8 mouse cellular contexts compared by ENCODE assay signal in genomic region chr5:119686199-119686964, GRCm38 (mm10). TPM values are rescaled to one million over a fixed set of nuclear protein-coding genes. Genes with fewer than 3 reads are reported as not detected.
DNase-seq lines count a peak whose midpoint lies in the region; ATAC-seq and TF ChIP-seq lines count a peak whose summit lies in the region.

No protein-coding gene starts in this region.

- no peak; the same call in 1 of the 2 replicates for ATAC-seq in heart, embryonic 16.5 days (replicated peaks; ENCODE audit: extremely low read depth, insufficient read depth, low FRiP score)
- no peak for ATAC-seq in liver, embryonic 11.5 days (replicated peaks; ENCODE audit: low FRiP score)
- ATAC-seq in stomach, embryonic 14.5 days (ENCODE audit: insufficient number of reproducible peaks, insufficient read depth, low FRiP score, low read depth), result no peak

- WGBS in heart, embryonic 16.5 days, result 2% methylated on average over 30 of the region's 30 CpGs
- WGBS in liver, embryonic 11.5 days, result 2% methylated on average over 29 of the region's 30 CpGs
- 2% methylated on average over 30 of the region's 30 CpGs for WGBS in stomach, embryonic 14.5 days

- TF ChIP-seq CTCF in gastrocnemius, adult 2 months (IDR thresholded peaks at IDR 0.05), result peak; percentile 64

- 0 out of 2 replicates have a peak, but pooled peaks cover 4% of the 10 kb centered on the region for H3K4me1 ChIP-seq in heart, embryonic 16.5 days (ENCODE audit: control insufficient read depth, insufficient read depth, low read length)
- H3K4me1 ChIP-seq in liver, embryonic 11.5 days (replicated peaks; ENCODE audit: control insufficient read depth, insufficient read depth, low read length), result peaks cover 5% of the 10 kb centered on the region; the same call in 1 of the 2 replicates
- H3K4me1 ChIP-seq in stomach, embryonic 14.5 days (ENCODE audit: control insufficient read depth, insufficient read depth, low read length), result peaks cover 13% of the 10 kb centered on the region; the same call in 1 of the 2 replicates

- H3K27ac ChIP-seq in gastrocnemius, adult 2 months, result peak overlapping the region; percentile 72
- H3K27ac ChIP-seq in heart, embryonic 16.5 days (ENCODE audit: low read length), result no peak overlapping the region
- peak overlapping the region; percentile 52; the same call in 1 of the 2 replicates for H3K27ac ChIP-seq in liver, embryonic 11.5 days (ENCODE audit: low read depth, low read length)
- no peak overlapping the region for H3K27ac ChIP-seq in stomach, embryonic 14.5 days (ENCODE audit: low read length)

- no peak overlapping the region for H3K9ac ChIP-seq in heart, embryonic 16.5 days (ENCODE audit: low read length)
- no peak overlapping the region for H3K9ac ChIP-seq in liver, embryonic 11.5 days (ENCODE audit: low read depth, low read length)
- no peak overlapping the region for H3K9ac ChIP-seq in stomach, embryonic 14.5 days (replicated peaks; ENCODE audit: low read depth, low read length)

- H3K4me2 ChIP-seq in heart, embryonic 16.5 days (ENCODE audit: low read depth, low read length), result peak overlapping the region; percentile 50
- peak overlapping the region; percentile 55 for H3K4me2 ChIP-seq in liver, embryonic 11.5 days
- peak overlapping the region; percentile 33 for H3K4me2 ChIP-seq in stomach, embryonic 14.5 days (replicated peaks; ENCODE audit: low read depth, low read length)

- no peaks in the 10 kb centered on the region for H3K9me3 ChIP-seq in heart, embryonic 16.5 days (replicated peaks; ENCODE audit: control insufficient read depth, low read length)
- no peaks in the 10 kb centered on the region for H3K9me3 ChIP-seq in liver, embryonic 11.5 days (ENCODE audit: control insufficient read depth, low read length)
- H3K9me3 ChIP-seq in stomach, embryonic 14.5 days (ENCODE audit: control insufficient read depth, low read depth, low read length), result no peaks in the 10 kb centered on the region

- H3K36me3 ChIP-seq in heart, embryonic 16.5 days (ENCODE audit: control insufficient read depth, insufficient read depth), result no peaks in the 10 kb centered on the region
- H3K36me3 ChIP-seq in liver, embryonic 11.5 days (ENCODE audit: control insufficient read depth, insufficient read depth, low read length), result no peaks in the 10 kb centered on the region
- no peaks in the 10 kb centered on the region for H3K36me3 ChIP-seq in stomach, embryonic 14.5 days (ENCODE audit: control insufficient read depth, insufficient read depth, low read length)

- peak overlapping the region; percentile 72 for H3K4me3 ChIP-seq in gastrocnemius, adult 2 months
- H3K4me3 ChIP-seq in heart, embryonic 16.5 days (ENCODE audit: low read length), result peak overlapping the region; percentile 31
- H3K4me3 ChIP-seq in liver, embryonic 11.5 days (ENCODE audit: low read depth, low read length), result peak overlapping the region; percentile 26
- peak overlapping the region; percentile 21; the same call in 1 of the 2 replicates for H3K4me3 ChIP-seq in stomach, embryonic 14.5 days (ENCODE audit: low read depth, low read length)

- peaks cover 92% of the 10 kb centered on the region for H3K27me3 ChIP-seq in heart, embryonic 16.5 days (ENCODE audit: control insufficient read depth, insufficient read depth, low read length)
- H3K27me3 ChIP-seq in liver, embryonic 11.5 days (replicated peaks; ENCODE audit: control insufficient read depth, insufficient read depth, low read length), result peaks cover 95% of the 10 kb centered on the region
- peaks cover 50% of the 10 kb centered on the region for H3K27me3 ChIP-seq in stomach, embryonic 14.5 days (ENCODE audit: control insufficient read depth, insufficient read depth, low read length)

- DNase-seq in gastrocnemius, adult 2 months, result peak; percentile 48
- no peak for DNase-seq in gastrocnemius, adult 18-20 months (ENCODE audit: low spot score)
- peak; percentile 64 for DNase-seq in adrenal gland, postnatal 10 days
- no peak for DNase-seq in liver, embryonic 11.5 days (ENCODE audit: low spot score)
- no peak for DNase-seq in gastrocnemius, postnatal 10 days
- DNase-seq in cerebellum, adult 11 months, result no peak

- intact Hi-C loops in gastrocnemius, adult 2 months (cut with DNase I), result no loop called here

RNA-seq across cellular contexts. Expression of gene Tbx3, which starts 15.9 kb away (rescaled TPM):
- 1 to 10 TPM; 3.9 to 7.7 TPM for total RNA-seq in gastrocnemius, adult 2 months (2021)
- total RNA-seq in gastrocnemius, adult 18-20 months (2021), result 1 to 10 TPM; 4.5 to 8.7 TPM
- total RNA-seq in adrenal gland, postnatal 10 days (2021), result 100 to 1,000 TPM; 136 to 142 TPM
- 7.4 and 10.6 TPM in 2 replicates for polyA plus RNA-seq in heart, embryonic 16.5 days (2015; fragmentation: Nextera tagmentation; extraction: Ambion mirVana)
- 23.3 and 25.9 TPM in 2 replicates for polyA plus RNA-seq in liver, embryonic 11.5 days (2014; fragmentation: Nextera tagmentation; extraction: Ambion mirVana)
- polyA plus RNA-seq in stomach, embryonic 14.5 days (2014; fragmentation: Nextera tagmentation; extraction: Ambion mirVana), result 20.4 and 20.6 TPM in 2 replicates
- total RNA-seq in gastrocnemius, postnatal 10 days (2021), result 1 to 10 TPM; 7.0 to 9.7 TPM

Comparison
In these comparisons a context has a peak if more than half of its experiments do, and no peak if none do; other contexts are left out.
1. DNase-seq: peak in gastrocnemius, adult 2 months (single experiment) and adrenal gland, postnatal 10 days (single experiment); none in gastrocnemius, adult 18-20 months (single experiment), liver, embryonic 11.5 days (single experiment), gastrocnemius, postnatal 10 days (single experiment) and cerebellum, adult 11 months (single experiment).
2. H3K27ac ChIP-seq: peak in gastrocnemius, adult 2 months (single experiment) and liver, embryonic 11.5 days (single experiment); none in heart, embryonic 16.5 days (single experiment) and stomach, embryonic 14.5 days (single experiment).
3. H3K4me3 ChIP-seq: peak in every context shown above with its lines; median percentile 72 in gastrocnemius, adult 2 months; 31 in heart, embryonic 16.5 days; 26 in liver, embryonic 11.5 days; 21 in stomach, embryonic 14.5 days.
4. RNA of gene Tbx3, which starts 15.9 kb away (total RNA-seq): 136 to 142 TPM in adrenal gland, postnatal 10 days; 7.0 to 9.7 TPM in gastrocnemius, postnatal 10 days, 4.5 to 8.7 TPM in gastrocnemius, adult 18-20 months and 3.9 to 7.7 TPM in gastrocnemius, adult 2 months; every median in the first group is over 10 times any median in the second.
5. Peak in every context shown above with its lines, with median percentiles within 50 percentile points of each other: H3K4me2 ChIP-seq.